Mouse (Mus musculus): ENCODE results near the gene Mast1.

Gene Mast1

GRCm38 (mm10) chr8:84936962-84937546 lies at the start of gene Mast1:
TSS of gene Mast1 (minus strand) at chr8:84937359.
- peak; percentile 58 for DNase-seq (ENCODE audit: low spot score)

- no peak for DNase-seq (ENCODE audit: low spot score)
Observed at GRCm38 (mm10) chr8:84986379-84986945, 49.3 kb upstream of the Mast1 start.

GRCm38 (mm10) chr8:84985684-84986378 lies 48.7 kb upstream of the Mast1 start:
- DNase-seq (ENCODE audit: low spot score): peak; percentile 93

- DNase-seq (ENCODE audit: low spot score): no peak
Observed at GRCm38 (mm10) chr8:84985049-84985683, 48.0 kb upstream of the Mast1 start.

GRCm38 (mm10) chr8:84984294-84985048 lies 47.3 kb upstream of the Mast1 start:
- DNase-seq (ENCODE audit: low spot score): no peak

- DNase-seq (ENCODE audit: low spot score): no peak
Observed at GRCm38 (mm10) chr8:84982499-84983011, 45.4 kb upstream of the Mast1 start.

GRCm38 (mm10) chr8:84981644-84982498 lies 44.7 kb upstream of the Mast1 start:
- no peak for DNase-seq (ENCODE audit: low spot score)

- peak; percentile 79 for DNase-seq (ENCODE audit: low spot score)
Observed at GRCm38 (mm10) chr8:84980622-84981358, 43.6 kb upstream of the Mast1 start.

GRCm38 (mm10) chr8:84979599-84980421 lies 42.7 kb upstream of the Mast1 start:
- DNase-seq (ENCODE audit: low spot score): peak; percentile 94

- peak; percentile 97 for DNase-seq (ENCODE audit: low spot score)
Observed at GRCm38 (mm10) chr8:84978248-84978940, 41.2 kb upstream of the Mast1 start, which contains the start of gene Junb. TSS of gene Junb (minus strand) at chr8:84978718.

- peak; percentile 70 for DNase-seq (ENCODE audit: low spot score)
Observed at GRCm38 (mm10) chr8:84977435-84978247, 40.5 kb upstream of the Mast1 start.

- no peak for DNase-seq (ENCODE audit: low spot score)
Observed at GRCm38 (mm10) chr8:84976763-84977434, 39.7 kb upstream of the Mast1 start.

- DNase-seq (ENCODE audit: low spot score): peak; percentile 97
Observed at GRCm38 (mm10) chr8:84976031-84976762, 39.0 kb upstream of the Mast1 start.

GRCm38 (mm10) chr8:84975434-84975833 lies 38.3 kb upstream of the Mast1 start:
- peak; percentile 71 for DNase-seq (ENCODE audit: low spot score)

GRCm38 (mm10) chr8:84974543-84975142 lies 37.5 kb upstream of the Mast1 start:
- DNase-seq (ENCODE audit: low spot score): no peak
